Mouse (Mus musculus): ENCODE measurements around the gene Gtsf1. TPM values are rescaled to one million over a fixed set of nuclear protein-coding genes. Genes with fewer than 3 reads are reported as not detected.
"Not testable (repeated sequence)": the region's sequence is repeated elsewhere in the genome, so short reads cannot be mapped to it uniquely, and the experiment has no call there.

Gtsf1 gene
- not detected in 2 replicates for polyA plus RNA-seq (2015; fragmentation: Nextera tagmentation; extraction: Ambion mirVana)

DNA sequence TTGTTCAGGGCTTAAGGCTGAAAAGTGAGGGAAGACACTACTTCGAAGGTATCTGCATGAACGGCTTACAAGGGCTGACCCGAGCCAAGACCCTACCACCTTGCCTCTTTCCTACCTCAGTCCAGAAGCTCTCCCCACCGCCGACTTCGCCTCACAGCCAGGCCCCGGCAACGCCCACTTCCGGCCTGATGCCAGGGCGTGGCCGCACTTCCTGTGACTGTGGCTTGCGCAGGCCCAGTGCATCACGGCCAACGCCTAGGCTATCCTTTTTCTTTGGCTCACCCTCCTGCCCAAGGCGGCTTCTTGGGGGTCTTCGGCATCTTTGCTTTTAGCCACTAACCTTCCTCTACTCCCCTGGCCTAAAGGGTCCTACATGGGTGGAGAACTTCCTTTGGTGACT is at the start of gene Gtsf1:
Gene Gtsf1 (minus strand): TSS at position 230 of the 400 bp plus-strand sequence.
- Histone ChIP-seq H3K9me3 (no peaks in the 10 kb centered on the region), H3K9ac (replicated peaks) (no peak within 1 kb of the TSS), H3K36me3 (no peaks in the 10 kb centered on the region), H3K4me1 (replicated peaks) (peaks cover 8% of the 10 kb centered on the region; the same call in 1 of the 2 replicates), H3K4me2 (replicated peaks) (no peak within 1 kb of the TSS), H3K4me3 (replicated peaks) (no peak within 1 kb of the TSS), H3K27me3 (no peaks in the 10 kb centered on the region), H3K27ac (no peak within 1 kb of the TSS)
- WGBS: 94% methylated on average over 16 of the region's 16 CpGs
- no peak for ATAC-seq

DNA sequence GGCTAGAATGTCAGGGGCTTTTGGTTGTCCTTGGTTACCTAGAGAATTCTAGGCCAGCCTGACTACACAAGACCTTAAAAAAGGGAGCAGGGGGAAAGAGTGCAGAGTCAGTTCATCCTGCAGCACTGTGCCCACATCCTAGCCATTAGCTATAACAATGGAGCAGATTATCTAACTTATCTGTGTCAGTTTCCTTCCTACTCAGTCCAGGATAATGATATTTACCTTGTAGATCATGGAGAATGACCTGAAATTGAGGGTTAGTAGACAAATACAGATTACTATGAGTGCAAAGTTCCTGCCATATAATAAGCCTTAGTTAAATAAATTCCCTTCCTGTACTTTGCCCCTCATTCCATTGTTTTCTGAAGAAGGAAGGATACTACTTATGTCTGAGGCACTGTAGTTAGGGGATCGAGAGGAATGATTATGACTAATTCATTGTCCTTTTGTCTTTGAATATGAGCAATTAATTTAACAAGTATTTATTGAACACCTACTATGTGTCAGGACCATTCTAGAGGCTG is 48.9 kb upstream of the Gtsf1 start:
- H3K4me2 ChIP-seq (replicated peaks): no peak overlapping the region
- no peaks in the 10 kb centered on the region for H3K36me3 ChIP-seq
- no peak overlapping the region for H3K9ac ChIP-seq (replicated peaks)
- WGBS: 75% methylated on average over 1 of the region's 1 CpGs
- no peak overlapping the region for H3K27ac ChIP-seq
- no peaks in the 10 kb centered on the region for H3K9me3 ChIP-seq
- no peak overlapping the region for H3K4me3 ChIP-seq (replicated peaks)
- peaks cover 14% of the 10 kb centered on the region for H3K4me1 ChIP-seq (replicated peaks)
- no peaks in the 10 kb centered on the region; the same call in 1 of the 2 replicates for H3K27me3 ChIP-seq
- ATAC-seq: no peak

DNA sequence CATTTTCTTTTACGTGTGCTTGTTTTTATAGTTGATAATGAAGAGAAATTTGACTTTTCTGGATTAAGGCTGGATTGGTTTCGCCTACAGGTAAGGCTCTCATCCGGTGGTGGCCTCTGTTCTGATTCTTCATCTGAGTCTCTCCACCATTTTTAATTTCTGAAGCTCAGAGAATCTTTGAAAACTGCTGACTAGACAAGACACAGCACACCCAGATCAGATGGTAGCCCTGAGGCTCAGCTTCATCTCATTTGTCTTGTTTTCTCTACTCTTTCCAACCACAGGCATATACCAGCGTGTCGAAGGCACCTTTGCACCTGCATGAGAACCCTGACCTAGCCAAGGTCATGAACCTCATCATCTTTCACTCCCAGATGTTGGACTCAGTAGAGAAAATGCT is 43.5 kb upstream of the Gtsf1 start:
- no peak overlapping the region for H3K4me3 ChIP-seq (replicated peaks)
- H3K9me3 ChIP-seq: no peaks in the 10 kb centered on the region
- WGBS: 91% methylated on average over 5 of the region's 5 CpGs
- no peaks in the 10 kb centered on the region for H3K27me3 ChIP-seq
- H3K4me1 ChIP-seq (replicated peaks): no peaks in the 10 kb centered on the region
- H3K27ac ChIP-seq: no peak overlapping the region
- H3K9ac ChIP-seq (replicated peaks): no peak overlapping the region
- no peak for ATAC-seq
- no peak overlapping the region for H3K4me2 ChIP-seq (replicated peaks)
- no peaks in the 10 kb centered on the region for H3K36me3 ChIP-seq

DNA sequence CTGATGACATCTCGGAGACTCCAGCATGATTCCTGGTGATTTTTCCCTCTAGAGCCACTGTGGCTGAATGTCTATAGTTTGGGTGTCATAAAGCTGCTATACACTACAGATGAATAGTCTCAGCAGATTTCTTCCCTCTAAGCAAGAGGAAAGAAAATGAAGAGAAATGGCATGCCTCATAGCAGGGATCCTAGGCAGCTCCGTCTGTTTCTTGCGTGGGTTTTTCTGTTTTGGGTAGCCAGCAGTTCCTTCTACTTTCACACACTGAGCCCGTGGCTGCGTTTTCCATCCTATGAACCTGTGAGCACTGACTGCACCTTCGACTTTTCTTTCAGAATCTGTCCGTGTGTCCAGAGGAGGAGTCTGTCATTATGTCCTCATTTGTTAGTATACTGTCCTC is 42.9 kb upstream of the Gtsf1 start:
- WGBS: 90% methylated on average over 7 of the region's 7 CpGs
- H3K9me3 ChIP-seq: no peaks in the 10 kb centered on the region
- no peak overlapping the region for H3K9ac ChIP-seq (replicated peaks)
- no peak for ATAC-seq
- H3K4me3 ChIP-seq (replicated peaks): no peak overlapping the region
- no peaks in the 10 kb centered on the region for H3K27me3 ChIP-seq
- H3K36me3 ChIP-seq: no peaks in the 10 kb centered on the region
- H3K27ac ChIP-seq: no peak overlapping the region
- H3K4me1 ChIP-seq (replicated peaks): no peaks in the 10 kb centered on the region
- no peak overlapping the region for H3K4me2 ChIP-seq (replicated peaks)

DNA sequence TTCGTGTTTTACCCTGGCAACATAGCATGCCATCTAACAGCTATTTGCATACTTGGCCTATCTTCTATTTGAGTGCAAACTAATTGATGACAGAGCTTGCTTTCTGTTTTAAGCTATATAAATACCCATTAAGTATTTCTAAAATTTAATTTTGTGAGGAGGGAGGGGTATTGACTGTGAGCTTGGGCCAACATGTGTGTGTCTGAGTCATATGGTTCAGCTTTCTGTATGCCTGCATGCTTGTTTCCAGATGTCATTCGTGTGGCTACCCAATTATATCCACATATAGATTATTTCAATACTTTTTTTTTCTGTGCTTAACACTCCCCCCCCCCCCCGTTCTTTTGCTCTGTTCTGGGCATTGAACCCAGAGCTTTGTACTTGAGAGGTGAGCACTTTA is 42.0 kb upstream of the Gtsf1 start:
- H3K4me1 ChIP-seq (replicated peaks): no peaks in the 10 kb centered on the region
- H3K27ac ChIP-seq: no peak overlapping the region
- no peak for ATAC-seq
- WGBS: 72% methylated on average over 3 of the region's 3 CpGs
- H3K27me3 ChIP-seq: no peaks in the 10 kb centered on the region
- no peak overlapping the region for H3K4me3 ChIP-seq (replicated peaks)
- H3K36me3 ChIP-seq: no peaks in the 10 kb centered on the region
- no peaks in the 10 kb centered on the region for H3K9me3 ChIP-seq
- no peak overlapping the region for H3K9ac ChIP-seq (replicated peaks)
- H3K4me2 ChIP-seq (replicated peaks): no peak overlapping the region

DNA sequence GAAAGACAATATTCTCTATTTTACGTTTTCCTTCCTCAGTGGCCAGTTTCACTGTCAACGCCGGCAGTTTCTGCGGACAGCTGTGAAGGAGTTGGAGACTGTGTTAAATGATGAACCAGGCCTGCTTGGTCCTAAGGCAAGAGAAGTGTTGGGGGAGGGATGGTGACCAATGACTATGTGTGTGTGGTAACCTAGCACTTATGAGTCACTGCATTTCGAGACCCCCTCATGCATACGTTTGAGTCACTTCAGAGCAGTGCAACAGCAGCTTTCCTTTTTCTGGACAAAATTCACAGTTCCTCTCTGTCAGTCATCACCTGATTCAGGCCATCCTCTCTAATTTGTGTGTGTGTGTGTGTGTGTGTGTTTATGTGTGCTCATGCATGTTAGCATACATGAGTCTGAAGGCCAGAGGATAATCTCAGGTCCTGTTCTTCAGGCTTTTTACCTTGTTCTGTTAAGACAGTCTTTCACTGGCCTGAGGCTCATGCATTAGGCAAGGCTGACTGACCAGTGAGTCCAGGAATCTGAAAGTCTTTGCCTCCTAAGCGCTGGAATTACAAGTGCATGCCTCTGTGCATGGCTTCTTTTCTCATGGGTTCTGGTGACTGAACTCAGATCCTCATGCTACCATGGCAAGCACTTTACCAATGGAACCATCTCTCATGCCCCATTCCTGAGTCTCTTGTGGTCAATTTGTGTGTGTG is 41.4 kb upstream of the Gtsf1 start:
- no peaks in the 10 kb centered on the region for H3K27me3 ChIP-seq
- no peak overlapping the region for H3K4me2 ChIP-seq (replicated peaks)
- no peak for ATAC-seq
- no peak overlapping the region for H3K9ac ChIP-seq (replicated peaks)
- 85% methylated on average over 7 of the region's 7 CpGs for WGBS
- H3K27ac ChIP-seq: no peak overlapping the region
- H3K36me3 ChIP-seq: no peaks in the 10 kb centered on the region
- no peak overlapping the region for H3K4me3 ChIP-seq (replicated peaks)
- no peaks in the 10 kb centered on the region for H3K4me1 ChIP-seq (replicated peaks)
- H3K9me3 ChIP-seq: no peaks in the 10 kb centered on the region

DNA sequence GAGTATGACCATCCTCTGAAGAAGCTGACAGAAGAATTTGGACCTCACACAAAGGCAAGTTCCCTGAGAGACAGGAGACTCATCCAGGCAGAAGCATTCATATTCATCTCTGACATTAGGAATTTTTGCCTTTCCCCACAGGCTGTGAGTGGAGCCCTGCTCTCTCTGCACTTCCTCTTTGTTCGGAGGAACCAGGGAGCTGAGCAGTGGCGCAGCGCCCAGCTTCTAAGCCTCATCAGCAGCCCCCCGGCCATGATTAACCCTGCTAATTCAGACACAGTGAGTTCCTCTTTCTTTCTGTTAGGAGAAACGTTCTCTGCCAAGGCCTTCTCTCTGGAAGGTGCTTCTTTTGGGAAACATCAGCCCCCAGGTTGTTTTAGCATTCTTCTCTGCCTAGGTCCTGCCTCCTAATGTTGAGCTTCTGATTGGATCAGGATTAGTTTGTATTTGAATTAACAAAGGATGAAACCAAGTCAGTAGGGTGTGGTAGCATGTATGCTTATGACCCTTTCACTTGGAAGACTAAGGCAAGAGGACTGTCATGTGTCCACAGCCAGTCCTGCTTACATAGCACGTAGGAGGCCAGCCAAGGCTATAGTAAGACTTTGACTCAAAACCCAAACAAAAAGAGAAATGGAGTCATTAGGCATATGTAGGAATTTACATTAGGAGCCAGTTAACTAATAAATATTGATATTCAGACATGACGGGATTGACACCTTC is 32.4 kb upstream of the Gtsf1 start:
- H3K9me3 ChIP-seq: no peaks in the 10 kb centered on the region
- H3K9ac ChIP-seq (replicated peaks): no peak overlapping the region
- H3K4me1 ChIP-seq (replicated peaks): no peaks in the 10 kb centered on the region
- H3K27me3 ChIP-seq: no peaks in the 10 kb centered on the region
- H3K4me2 ChIP-seq (replicated peaks): no peak overlapping the region
- H3K4me3 ChIP-seq (replicated peaks): no peak overlapping the region
- ATAC-seq: no peak
- H3K36me3 ChIP-seq: no peaks in the 10 kb centered on the region
- no peak overlapping the region for H3K27ac ChIP-seq
- 73% methylated on average over 7 of the region's 7 CpGs for WGBS

DNA sequence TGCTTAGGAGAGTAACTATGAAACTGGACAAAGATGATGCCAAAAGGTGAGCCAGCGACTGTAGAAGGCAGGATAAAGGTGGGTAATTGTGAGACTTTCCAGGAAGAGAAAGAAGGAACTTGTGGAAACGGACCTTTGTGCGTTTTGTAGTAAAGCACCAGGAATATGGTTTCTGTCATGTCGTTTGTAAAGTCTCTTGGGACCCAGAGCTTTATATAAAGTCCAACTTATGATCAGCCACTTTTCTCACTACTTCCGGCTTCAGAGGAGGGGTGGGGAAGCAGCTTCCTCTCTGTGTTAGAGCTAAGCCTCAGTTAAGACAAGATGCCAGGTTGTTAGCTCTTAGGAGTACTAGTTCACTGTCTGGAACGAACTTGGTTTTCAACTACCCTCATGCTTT is 24.2 kb upstream of the Gtsf1 start:
- WGBS: 90% methylated on average over 6 of the region's 6 CpGs
- Histone ChIP-seq H3K27me3 (no peaks in the 10 kb centered on the region), H3K27ac (no peak overlapping the region), H3K4me2 (replicated peaks) (no peak overlapping the region), H3K9me3 (no peaks in the 10 kb centered on the region), H3K4me1 (replicated peaks) (no peaks in the 10 kb centered on the region), H3K4me3 (replicated peaks) (no peak overlapping the region), H3K36me3 (no peaks in the 10 kb centered on the region), H3K9ac (replicated peaks) (no peak overlapping the region)
- ATAC-seq: no peak

DNA sequence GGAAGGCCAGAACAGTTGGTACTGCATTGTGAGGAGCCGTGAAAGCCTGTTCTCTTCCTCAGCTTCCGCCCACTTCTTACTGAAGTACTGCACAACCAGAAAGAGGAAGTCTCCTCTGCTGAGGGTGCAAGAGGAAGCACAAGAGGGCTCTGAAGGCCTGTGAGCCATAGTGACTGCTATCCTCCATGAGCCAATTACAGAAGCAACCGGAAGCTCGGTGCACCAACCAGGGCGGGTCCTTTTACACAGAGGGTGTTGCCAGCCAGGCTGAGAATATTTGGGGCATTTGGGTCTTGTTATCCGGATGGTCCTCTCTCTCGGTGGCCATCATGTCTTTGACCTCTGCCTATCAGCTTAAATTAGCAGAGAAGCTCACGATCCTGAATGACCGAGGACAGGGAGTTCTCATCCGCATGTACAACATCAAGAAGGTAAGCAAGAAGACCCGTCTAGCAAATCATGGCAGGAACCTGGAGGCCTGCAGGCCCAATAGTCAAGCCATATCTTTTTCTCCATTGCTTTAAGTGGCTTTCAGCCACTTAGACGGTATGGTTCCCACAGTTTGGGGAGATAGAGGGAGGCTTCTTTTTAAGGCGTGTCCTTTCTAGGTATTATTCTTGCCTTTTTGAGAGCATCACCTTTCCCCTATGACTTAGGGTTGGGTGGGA is 23.4 kb upstream of the Gtsf1 start, which contains the start of gene Nckap1l:
Gene Nckap1l (plus strand): TSS at position 244 of the 668 bp plus-strand sequence.
- Histone ChIP-seq H3K36me3 (no peaks in the 10 kb centered on the region), H3K27me3 (no peaks in the 10 kb centered on the region), H3K4me1 (replicated peaks) (no peaks in the 10 kb centered on the region), H3K4me3 (replicated peaks) (no peak within 1 kb of the TSS), H3K4me2 (replicated peaks) (no peak within 1 kb of the TSS), H3K9me3 (no peaks in the 10 kb centered on the region), H3K27ac (no peak within 1 kb of the TSS), H3K9ac (replicated peaks) (no peak within 1 kb of the TSS)
- WGBS: 91% methylated on average over 13 of the region's 13 CpGs
- no peak for ATAC-seq

DNA sequence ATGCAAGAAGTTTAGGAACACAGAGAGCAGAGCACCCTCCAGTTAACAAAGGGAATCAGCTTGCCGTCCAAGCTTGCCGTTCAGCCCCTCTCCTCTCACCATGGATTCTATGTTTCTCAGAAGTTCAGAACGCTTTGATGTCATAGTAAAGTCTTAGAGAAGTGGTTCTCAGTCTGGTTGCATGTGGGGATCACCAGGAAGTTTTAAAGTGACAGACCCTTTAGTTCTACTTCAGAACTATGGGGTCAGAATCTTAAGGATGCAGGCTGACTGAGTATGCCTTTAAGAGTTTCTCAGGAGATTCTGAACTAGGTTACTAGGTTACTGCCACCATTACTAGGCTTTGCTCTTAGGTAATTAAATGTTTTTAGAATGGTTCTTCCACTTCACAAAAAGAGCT is 18.1 kb upstream of the Gtsf1 start, which contains the start of gene Gtsf2:
Gene Gtsf2 (minus strand): TSS at position 101 of the 400 bp plus-strand sequence.
- Histone ChIP-seq H3K4me2 (replicated peaks) (no peak within 1 kb of the TSS), H3K9me3 (no peaks in the 10 kb centered on the region), H3K4me3 (replicated peaks) (no peak within 1 kb of the TSS), H3K36me3 (no peaks in the 10 kb centered on the region), H3K4me1 (replicated peaks) (no peaks in the 10 kb centered on the region), H3K27me3 (no peaks in the 10 kb centered on the region), H3K27ac (no peak within 1 kb of the TSS), H3K9ac (replicated peaks) (no peak within 1 kb of the TSS)
- 13% methylated on average over 3 of the region's 3 CpGs for WGBS
- no peak for ATAC-seq

DNA sequence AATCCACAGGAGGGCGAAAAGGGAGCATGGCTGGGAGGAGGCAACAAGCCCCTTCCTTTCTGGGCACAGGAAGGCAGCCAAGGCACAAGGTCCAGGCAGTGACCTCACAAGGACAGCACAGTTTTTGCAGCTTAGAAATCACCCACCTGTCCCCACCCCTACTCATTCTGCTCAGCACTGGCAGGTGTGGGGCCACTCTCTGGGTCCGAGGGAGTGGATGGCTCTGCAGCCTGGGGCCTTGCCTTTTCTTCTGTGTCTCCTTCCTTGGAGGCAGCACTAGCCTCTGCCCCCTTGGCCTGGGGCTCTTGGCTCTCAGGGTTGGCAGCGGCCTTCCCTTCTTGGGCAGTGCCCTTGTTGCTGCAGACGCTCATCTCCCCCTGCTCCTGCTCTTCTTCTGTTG is 15.7 kb upstream of the Gtsf1 start:
- H3K4me2 ChIP-seq (replicated peaks); H3K9me3 ChIP-seq; H3K27ac ChIP-seq; H3K9ac ChIP-seq (replicated peaks); H3K4me3 ChIP-seq (replicated peaks); H3K27me3 ChIP-seq; H3K36me3 ChIP-seq; H3K4me1 ChIP-seq (replicated peaks); ATAC-seq: not testable (repeated sequence)
- 86% methylated on average over 4 of the region's 4 CpGs for WGBS

DNA sequence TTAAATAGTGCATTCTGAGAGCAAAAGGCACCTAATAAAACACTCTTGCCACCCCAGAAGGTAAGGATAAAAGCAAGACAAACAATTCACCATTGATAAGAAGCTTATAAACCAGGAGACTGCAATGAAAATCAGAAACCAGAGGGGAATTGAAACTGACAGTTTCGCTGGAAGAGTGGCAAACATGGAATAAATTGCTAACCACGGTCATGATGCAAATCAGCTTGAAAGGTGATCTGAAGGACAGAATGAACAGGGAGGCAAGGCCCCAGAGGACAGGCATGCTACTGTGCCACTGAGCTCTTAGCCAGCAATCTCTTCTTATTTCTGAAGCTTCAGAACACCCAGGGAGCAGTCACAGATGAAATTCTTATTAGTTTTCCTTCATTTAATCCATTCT is 3.3 kb downstream of the Gtsf1 start:
- H3K4me3 ChIP-seq (replicated peaks): no peak overlapping the region
- H3K4me2 ChIP-seq (replicated peaks): no peak overlapping the region
- H3K27me3 ChIP-seq: no peaks in the 10 kb centered on the region
- no peak overlapping the region for H3K9ac ChIP-seq (replicated peaks)
- WGBS: 17% methylated on average over 2 of the region's 2 CpGs
- peak overlapping the region; percentile 31; the same call in 1 of the 2 replicates for H3K27ac ChIP-seq
- 0 out of 2 replicates have a peak, but pooled peaks have one; percentile 30 for ATAC-seq
- H3K36me3 ChIP-seq: no peaks in the 10 kb centered on the region
- peaks cover 8% of the 10 kb centered on the region; the same call in 1 of the 2 replicates for H3K4me1 ChIP-seq (replicated peaks)
- no peaks in the 10 kb centered on the region for H3K9me3 ChIP-seq

Measured in midbrain, embryonic 13.5 days (tissue).